Mouse (Mus musculus): ENCODE measurements around the gene Tmigd1.

The Tmigd1 gene

DNA sequence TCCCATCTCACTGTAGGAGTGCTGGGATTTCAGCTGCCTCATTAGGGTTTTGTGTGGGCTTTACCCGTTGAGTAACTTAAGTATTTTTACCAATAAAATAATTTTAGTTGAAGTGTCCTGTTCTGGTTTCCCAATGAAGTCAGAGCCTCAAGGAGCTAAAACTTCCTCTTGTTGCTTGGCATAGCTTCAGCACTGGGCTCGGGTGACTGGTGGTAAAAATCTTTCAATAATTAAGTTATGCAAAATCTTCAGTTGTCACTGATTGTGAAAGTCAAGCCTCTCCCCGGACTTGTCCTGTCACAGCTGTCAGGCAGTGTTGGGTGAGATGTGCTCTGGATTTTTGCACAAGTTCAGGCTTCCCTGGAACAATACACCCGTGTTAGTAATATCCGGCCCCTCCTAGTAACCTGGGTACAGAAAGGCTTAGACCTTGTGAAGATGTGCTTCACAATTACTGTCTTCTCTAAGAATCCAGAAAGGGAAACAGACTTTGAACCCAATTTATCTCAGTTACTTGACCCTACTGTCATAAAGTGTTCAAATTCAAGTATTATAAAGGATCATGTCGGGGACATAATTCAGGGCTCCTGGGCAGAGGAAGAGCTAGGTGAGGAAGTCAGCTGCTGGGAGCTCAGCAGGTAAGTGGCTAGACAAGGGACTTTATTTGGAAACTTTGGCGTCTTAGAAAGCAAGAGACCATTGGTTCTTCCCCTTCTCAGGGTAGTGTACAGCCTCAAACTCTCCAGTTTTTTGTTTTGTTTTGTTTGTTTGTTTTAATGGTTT is at the start of gene Tmigd1:
TSS of gene Tmigd1 (plus strand) at position 581 of the 783 bp plus-strand sequence.
- peak; percentile 10 to 38 for DNase-seq

DNA sequence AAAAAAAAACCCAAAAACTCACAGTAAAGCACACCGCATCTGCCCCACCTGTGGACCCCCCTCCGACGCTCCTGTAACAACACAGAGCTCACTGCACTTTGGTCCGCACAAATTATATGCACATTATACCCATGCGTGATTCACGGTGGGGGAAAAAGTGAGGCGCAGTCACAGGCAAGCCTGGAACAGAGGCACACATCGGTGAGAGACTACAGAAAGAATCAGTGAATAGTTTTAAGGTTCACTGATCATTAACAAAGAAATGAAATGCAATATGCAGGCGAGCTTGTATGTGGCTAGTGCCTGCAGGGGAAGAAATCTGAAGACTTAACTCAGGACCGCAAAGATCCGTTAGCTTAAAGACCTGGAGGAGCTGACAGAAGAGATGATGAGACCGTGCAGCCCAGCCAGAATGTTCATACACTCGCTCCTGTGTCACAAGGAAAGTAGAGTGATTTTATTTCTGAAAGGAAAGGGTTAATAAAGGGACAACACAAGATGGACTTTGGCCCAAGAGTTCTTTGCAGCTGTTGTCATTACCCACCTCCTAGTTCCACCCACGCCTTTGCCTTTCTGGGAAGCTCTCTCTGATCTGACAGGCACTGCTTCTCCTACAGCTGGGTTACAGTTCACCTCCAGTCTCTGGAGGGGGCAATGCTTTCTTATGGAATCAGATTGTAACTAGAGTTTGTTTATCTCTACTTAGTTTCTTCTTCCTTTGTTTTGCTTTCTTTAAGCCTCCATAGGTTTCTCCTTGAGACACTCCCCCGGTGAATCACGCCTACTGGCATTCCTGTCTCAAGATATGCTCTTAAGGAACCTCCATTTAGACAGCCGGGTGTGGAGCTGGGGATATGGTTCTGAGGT is 47.3 kb upstream of the Tmigd1 start:
- no peak for DNase-seq

DNA sequence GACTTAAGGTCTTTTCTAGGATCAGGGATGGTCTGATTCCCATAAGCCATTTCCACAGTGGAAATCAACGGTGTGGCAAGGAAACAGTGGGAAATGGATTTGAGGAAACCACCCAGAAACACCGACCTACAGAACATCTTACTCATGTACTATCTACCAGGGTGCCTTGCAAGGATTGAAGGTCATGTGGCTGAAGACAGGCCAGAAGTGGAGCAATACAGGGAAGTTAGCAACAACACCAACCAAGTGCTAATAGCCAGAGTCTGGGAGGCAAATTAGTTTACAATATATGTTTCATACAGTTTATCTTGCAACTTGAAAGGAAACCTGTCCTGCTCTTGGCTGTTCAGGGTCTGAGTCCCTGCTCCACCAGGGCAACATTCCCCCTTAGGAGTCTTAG is 45.4 kb upstream of the Tmigd1 start:
- no peak for DNase-seq

DNA sequence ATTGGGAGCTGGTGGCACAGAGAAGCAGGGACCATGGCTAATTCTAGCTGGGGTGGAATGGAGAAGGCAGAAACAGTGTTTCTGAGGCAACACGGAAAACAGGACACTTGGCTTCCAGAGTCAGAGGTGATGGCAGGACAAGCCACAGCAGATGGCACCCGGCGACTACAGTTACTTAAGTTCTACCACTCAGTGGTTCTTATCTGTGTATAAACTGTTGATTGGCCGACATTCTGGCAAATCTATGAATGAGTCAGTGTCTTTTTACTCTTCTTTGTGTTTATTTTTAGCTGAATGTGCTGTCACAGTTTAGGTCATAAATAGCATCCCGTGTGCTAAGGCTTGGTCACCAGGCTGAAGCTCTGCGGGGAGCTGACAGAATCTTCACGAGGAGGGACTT is 44.8 kb upstream of the Tmigd1 start:
- DNase-seq: no peak

DNA sequence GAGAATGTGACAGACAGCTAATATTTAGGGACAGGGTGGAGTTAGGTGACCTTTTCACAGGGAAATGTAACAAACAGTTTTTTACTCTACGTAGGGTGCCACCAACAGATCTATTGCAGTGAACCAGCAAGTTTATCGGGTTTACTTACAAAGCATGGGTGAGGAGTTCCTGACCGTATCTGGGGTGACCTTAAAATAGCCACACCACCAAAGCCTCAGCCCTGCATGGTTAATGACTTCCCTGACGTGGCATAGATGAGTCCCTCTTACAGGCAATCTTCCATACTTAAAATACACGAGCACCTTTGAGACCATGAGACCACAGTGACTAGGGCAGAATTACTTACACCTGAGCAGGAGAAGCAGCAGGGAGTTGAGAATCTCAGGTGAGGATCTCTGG is 43.2 kb upstream of the Tmigd1 start:
- no peak for DNase-seq

DNA sequence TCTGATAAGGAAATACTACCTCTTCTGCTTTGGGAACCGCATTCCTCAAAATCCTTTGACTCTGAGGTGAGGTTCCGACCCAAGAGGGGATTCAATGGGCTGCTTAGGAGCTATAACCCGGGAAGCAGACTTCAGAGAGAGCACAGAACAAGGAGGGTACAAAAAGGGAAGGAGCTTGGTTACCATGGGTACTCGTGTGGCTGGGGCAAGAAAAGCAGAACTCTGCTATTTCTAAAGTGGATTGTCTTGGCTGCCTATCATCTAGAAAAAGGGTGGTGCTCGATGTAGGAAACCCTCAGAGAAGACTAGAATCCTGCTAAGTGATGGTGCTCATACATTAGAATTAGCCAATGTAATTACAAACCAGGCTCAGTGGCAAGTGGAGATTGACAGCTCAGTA is 42.7 kb upstream of the Tmigd1 start:
- no peak for DNase-seq

DNA sequence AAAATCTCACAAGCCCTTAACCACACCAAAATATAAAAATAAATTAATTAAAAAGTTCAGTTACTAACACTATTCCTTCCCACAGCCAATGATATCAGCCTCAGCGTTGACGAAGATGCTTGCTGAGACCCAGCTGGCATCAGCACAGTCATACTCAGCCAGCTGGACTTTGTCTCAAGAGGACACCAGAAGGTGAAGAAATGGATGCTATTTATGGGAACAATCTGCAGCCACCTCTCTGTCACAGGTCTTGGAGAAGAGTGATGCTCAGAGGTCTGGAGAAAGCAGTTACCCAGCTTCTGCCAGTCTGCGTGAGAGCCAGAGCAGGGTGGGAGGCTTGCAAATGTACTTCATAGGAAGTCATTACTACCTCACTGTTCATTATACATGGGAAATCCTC is 40.8 kb upstream of the Tmigd1 start:
- DNase-seq: no peak

DNA sequence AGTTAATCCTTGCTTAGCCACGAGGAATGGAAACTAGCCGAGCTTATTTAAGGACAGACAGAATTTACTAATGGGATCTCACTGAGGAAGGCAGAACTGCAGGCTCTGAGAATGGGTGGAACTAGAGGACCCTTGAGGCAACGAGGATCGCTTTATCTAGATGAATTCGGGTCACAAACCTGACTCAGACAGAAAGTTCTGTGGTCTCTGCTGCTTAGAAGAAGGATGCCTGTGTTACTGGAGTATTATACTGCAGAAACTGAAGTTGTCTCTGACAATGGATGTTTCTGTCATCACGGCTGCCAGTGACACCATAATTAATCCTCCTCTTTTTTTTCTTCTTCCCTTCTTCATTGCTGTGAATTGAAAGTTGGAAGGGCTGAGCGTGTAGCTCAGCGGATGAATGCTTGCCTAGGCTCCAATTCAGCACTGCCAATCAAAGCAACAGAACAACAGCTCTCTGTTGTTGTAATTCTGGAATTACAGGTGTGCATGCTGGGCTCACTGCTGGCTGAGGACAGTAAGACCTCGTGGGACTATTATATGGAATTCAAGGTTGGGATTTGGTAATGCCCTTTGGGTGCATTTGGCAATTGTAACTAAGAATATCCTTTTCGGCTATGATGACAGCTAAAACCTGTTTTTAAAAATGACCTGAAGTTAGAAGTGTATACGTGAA is 29.3 kb upstream of the Tmigd1 start:
- no peak for DNase-seq

DNA sequence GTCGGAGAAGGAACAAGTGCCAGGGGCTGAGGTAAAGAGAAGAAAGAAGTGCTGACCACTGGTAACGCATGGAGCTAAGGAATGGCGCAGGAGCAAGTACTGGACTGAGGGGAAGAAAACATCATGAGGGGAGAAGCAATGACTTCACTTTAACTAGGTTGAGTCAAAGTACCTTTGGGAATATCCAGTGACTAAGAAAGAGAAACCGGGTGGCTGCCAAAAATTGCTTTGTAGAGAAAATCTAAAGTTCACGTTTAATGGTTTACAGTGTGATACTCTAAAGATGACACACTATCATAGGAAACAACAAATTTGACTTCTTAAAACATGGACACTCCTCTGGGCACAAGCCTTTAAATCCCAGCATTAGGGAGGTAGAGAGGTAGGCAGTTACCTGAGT is 28.1 kb upstream of the Tmigd1 start:
- no peak for DNase-seq

DNA sequence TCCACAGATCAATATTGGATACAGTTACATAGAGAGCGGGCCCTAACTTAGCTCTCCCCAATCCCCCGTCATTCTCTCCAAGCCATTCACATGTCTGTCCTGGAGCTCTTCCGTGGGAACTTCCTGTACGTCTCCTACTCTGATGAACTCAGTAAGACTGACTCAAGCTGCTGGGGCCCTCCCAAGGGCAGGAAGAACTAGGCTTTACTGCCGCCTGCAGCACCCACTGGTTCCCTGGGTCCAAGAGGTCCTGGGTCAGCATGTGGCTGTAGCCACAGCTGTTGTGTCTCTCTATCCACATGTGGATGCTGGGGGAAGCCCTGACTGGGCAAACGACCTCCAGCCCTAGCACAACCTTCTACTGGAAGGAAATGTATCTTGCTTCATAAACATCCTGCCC is 27.2 kb upstream of the Tmigd1 start:
- no peak for DNase-seq

DNA sequence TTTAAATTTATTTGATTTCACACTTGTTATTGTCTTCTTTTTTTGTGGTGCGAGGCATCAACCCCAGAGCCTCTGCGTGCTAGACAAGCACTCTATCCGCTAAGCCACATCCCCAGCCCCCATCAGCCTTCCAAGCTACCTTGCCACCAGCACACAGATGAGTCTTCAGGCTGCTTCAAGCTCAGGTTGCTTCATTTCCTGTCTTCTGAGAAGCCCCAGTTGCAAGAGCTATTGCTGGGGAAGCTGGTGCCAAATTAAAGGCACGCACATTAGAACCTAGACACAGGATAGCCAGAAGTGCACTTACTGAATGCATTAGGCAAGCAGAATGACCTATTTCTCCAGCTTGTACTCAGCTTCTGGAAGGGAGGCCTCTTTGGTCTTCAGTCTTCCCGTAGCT is 22.1 kb upstream of the Tmigd1 start:
- DNase-seq: no peak

DNA sequence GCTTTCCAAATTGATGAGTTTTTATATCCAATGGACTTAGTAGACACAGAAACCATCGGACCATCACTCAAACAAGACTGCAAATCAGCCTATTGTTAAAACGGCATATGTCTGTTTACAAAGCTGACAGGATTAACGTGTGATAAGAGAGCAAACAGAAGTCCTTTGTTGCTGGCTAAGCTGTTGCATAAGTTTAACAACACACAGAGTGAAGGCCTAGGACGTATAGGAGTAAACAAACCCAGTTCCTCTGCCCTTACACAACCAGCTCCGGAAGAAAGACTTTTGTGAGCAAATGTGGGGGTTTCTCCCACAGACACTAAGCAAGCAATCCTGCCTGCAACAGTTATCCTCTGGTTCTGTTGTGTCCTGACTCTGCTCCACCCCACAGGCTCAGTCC is 17.5 kb upstream of the Tmigd1 start:
- DNase-seq: no peak

DNA sequence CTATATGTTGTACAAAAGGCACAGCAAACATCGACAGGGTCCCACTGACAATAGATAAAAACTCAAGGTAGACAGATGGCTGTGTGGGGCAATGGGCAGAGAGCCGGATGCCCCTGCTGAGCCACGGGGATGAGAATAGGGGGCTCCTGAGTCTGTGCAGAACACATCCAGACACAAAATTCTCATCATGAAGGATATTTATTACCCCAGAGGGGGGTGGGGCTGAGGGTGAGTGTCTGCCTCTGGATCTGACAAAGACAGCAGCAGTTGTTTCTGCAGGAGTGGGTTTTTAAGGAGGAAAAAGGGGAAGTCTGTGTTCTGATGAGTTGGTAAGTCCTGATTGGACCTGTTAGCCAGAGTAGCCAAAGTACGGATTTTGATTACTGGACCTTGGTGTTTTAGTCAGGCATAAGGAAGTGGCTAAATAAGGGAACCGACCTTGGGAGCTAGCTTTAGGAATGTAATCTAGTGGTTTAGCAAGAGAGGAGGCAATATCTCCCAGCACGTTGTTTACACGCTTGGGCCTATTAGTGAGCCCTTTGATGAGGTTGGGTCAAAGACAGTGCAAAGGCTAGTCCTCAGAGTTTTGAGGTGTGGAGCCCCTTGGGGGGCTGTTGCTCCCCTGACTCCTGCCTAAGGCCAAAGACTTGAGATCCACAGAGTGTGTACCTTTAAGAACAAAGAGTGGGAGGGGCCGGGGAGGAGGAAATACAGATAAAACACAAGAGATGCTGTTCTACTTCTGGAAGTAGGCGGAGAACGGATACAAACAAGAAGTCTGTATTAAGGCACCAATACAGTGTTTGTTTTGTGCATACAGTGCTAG is 12.4 kb upstream of the Tmigd1 start:
- DNase-seq: peak; percentile 27 to 51

DNA sequence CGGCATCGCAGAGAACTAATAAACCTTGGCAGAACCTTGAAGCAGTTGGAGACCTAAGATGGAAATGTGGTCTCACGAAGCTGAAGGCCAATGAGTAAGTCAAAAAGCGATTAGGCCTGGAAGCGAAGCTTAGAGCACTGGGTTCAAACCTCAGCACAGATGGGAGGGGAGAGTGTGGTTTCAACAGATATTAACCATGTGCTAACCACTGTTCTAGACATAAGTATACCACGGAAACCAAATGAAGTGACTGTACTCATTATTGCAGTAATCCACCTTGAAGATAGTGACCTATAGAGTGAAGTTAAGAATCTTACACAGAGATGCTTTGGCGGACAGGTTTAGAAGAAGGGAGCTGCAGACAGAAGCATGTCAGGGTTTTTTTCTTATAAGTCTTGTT is 10.8 kb upstream of the Tmigd1 start:
- DNase-seq: no peak

DNA sequence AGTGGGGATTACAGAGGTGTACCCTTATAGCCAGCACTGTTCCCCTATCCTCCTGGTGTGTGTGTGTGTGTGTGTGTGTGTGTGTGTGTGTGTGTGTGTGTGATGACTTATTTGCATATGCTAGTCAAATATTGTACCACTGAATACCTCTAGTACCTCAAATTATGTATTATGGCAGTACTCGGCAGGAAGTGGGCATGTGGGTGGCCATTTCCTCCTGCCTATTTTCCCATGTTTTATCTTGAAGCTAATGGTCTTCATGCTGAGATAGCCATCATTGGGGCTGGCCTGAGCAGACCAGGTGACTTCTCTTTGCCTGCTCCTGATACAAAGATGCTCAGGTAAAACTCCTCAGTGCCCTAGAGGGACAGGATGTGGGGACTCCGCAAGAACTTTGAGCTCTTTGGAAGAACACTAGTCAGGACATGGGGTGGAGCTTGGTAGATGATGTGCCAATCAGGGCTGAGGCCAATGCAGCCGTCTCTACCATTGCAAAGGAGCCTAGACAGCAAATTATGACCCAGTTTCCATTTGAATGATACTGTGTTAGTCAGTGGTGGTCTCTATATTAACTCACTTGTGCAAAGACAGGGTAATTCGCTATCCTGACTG is 10.1 kb upstream of the Tmigd1 start:
- DNase-seq: no peak

DNA sequence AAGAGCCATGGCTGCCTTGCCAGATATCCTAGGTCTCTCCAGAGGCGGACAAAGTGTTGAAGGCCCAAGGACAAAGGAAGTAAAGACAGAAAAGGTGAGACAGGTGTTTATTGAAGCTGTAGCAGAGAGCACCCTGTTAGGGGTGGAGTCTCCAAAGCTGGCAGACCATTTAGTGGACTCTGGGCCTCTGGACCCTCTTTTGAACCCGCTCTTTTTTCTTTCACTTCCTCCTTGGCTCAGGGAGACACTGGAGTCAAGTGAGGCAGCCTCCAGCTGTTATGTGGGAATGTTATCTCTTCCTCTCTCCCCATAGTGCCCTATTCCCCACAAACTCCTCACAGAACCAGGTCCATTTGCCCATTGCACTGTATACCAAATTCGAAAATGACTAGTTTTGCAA is 9.0 kb upstream of the Tmigd1 start:
- DNase-seq: no peak

DNA sequence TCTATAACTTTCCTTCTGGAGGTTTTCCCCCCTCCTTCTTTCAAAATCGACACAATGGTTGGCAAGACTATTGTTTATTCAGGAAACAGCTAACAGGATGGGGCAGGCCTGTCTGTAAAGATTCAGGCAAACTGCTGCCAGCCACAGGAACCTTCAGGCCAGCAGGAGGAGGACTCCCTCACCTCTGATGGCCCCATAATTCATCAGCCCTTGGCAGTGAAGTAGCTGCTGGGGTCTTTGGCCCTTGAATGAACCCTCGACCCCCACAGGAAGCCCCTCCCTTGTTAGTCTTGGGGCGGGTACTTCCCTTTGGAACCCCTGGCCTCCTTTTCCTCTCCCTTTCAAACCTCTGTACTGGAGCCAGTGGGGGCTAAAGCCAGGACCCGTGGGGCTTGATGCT is 8.4 kb upstream of the Tmigd1 start:
- DNase-seq: peak; percentile 44 to 71

DNA sequence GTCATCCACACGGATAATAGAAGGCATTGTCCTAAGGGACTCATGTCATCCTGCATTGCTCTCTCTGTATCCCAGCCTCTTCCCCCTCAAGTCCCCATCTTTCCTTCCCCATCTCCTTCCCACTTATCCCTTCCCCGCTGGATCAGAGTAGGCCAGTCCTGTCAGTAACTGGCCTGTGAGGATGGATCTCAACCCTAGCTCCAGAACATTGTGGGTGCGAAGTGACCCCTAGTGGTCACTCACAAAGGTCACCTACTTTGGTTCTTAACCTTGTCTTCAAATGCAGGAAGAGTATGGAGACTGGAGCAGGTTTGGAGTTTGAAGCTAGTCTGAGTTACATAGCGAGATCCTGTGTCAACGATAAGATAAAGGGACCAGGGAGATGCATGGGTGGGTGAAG is 7.7 kb upstream of the Tmigd1 start:
- peak; percentile 55 to 64 for DNase-seq

DNA sequence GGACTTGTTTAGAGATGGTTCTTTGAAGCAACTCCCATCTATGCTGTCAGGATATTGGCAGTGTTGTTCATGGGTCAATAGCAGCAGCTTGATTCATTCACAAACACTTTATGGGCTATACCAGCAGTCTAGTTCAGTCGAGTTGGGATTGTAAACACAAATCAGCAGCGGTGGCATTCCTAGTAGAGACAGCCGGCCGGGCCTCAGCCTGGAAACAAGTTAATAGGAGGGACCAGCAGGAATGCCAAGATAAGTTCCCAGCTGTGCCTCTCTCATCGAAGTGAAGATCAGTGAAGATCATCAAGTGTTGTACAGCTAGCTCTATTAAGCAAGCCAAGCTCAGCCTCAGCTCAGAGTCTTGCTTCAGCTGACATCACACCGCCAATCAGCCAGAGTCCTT is 5.6 kb upstream of the Tmigd1 start:
- DNase-seq: peak; percentile 27 to 44

DNA sequence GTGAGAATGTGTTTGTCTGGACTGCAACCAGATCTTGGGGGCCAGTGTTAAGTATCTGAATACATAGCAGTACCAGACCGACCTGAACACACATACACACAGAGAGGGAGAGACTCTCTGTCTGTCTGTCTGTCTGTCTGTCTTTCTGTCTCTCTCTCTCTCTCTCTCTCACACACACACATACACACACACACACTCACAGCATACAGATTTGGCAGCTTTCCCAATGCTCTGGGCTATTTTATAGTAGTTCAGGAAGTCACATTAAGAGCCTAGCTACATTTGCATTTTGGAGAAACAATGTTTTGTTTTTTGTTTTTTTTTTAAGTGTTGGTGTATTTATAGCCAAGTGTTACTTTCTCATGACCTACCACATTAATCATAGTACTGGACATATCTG is 4.8 kb upstream of the Tmigd1 start:
- DNase-seq: no peak

DNA sequence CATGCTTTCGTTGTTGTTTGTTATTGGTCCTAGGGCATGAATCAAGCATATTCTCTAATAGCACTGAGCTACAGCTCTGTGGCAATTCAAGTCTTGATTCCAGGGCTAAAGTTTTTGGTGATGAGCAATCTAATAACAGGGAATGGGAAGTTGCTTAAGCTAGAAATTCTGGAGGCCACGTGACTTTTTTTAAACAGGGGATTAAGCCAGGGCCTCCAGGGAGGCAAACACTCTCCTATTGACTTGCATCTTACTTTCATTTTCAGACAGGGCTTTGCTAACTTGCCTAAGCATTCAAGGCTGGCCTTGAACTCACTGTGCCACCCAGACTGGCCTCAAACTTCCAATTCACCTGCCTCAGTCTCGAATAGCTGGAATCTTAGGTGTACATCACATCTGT is 4.1 kb upstream of the Tmigd1 start:
- peak; percentile 12 to 33 for DNase-seq

DNA sequence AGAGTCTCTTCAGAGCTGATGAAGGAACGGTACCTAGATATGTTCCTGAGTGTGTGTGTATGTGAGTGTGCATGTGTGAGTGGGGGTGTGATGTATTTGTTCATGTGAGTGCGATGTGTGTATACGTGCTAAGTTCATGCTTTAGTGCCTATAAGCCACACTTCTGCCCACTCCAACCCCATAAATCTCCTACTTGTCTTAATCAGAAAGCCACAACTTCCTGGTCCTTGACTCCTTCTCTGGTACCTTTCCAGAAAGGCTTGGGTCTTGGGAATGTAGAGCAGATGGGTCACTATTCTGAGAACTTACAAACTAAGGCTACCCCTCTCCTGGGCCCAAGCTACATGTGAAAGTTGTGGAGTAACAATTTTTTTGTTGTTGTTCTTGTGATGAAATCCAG is 3.2 kb upstream of the Tmigd1 start:
- DNase-seq: no peak

All from lung, adult 18-20 months (tissue).